Mouse (Mus musculus): ENCODE measurements around the gene Mgll.

- TF ChIP-seq POLR2A (IDR thresholded peaks at IDR 0.05; ENCODE audit: borderline replicate concordance, extremely low read depth, low read depth, low read length) (no peak), CTCF (IDR thresholded peaks at IDR 0.05; ENCODE audit: insufficient read depth, low read length) (no peak)
Measured at GRCm38 (mm10) chr6:88781919-88782318, 57.7 kb downstream of the Mgll start.

Data from lung, adult 2 months (tissue).